Mouse (Mus musculus) testis, postnatal 10 days (tissue): ENCODE data around the gene Gm12169.
A peak's percentile ranks its signal among the peaks of the same experiment; 100 is the strongest.
"Not testable (repeated sequence)": the region's sequence is repeated elsewhere in the genome, so short reads cannot be mapped to it uniquely, and the experiment has no call there.

Experiments
- DNase-seq: peaks from one replicate; pipeline ENCODE4 v3.0.0; 2021; ENCODE audit warnings: low spot score

The Gm12169 gene

DNA sequence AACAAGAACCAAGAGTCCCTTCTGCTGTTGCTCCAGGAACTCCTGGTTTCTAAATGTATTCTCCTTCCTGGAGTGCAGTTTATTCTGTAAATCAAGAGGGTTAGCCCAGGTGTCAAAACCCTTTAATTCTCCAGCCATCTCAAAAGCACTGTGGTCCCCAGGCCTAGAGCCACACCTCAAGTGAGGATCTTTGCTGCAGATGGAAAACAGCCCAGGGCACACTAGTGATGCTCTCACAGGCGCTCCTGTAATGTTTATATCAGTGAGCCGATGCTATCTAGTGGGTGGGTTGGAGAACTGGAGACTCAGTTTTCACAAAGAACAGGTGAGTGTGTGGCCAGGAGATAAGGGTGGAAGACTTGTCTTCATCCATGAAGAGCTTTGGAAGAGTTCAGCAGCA lies at the start of gene Gm12169:
Gene Gm12169 (plus strand): TSS at position 301 of the 400 bp plus-strand sequence.
- DNase-seq = no peak

GRCm38 (mm10) chr11:46474220-46474619 lies 49.8 kb upstream of the Gm12169 start:
- DNase-seq = no peak

DNA sequence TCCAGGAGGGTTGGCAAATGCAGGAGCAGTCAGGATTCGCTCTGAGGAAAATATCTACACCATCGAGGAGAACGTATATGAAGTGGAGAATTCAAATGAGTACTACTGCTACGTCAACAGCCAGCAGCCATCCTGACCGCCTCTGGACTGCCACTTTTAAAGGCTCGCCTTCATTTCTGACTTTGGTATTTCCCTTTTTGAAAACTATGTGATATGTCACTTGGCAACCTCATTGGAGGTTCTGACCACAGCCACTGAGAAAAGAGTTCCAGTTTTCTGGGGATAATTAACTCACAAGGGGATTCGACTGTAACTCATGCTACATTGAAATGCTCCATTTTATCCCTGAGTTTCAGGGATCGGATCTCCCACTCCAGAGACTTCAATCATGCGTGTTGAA lies 44.7 kb upstream of the Gm12169 start:
- no peak for DNase-seq

- DNase-seq = no peak
Measured at GRCm38 (mm10) chr11:46480517-46480916, 43.5 kb upstream of the Gm12169 start.

- DNase-seq = no peak
Measured at GRCm38 (mm10) chr11:46488231-46488630, 35.8 kb upstream of the Gm12169 start.

DNA sequence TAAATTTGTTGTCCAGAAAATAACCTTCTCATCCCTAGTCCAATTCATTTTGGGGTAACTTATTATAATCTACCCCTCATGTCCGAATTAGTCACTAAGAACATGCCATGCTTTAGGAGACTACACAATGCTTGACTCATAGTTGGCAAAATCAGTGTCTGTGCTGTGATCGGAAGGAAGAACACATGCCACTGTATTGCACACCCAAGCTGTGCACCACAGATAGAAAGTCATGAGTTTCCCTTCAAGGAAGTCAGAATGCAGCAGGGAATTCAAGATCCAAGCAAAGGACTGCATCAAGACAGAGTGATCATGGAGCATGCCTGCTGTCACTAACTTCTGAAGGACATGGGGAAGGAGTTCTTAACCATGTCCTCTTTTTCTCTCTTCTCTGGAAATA lies 35.4 kb upstream of the Gm12169 start:
- no peak for DNase-seq

DNA sequence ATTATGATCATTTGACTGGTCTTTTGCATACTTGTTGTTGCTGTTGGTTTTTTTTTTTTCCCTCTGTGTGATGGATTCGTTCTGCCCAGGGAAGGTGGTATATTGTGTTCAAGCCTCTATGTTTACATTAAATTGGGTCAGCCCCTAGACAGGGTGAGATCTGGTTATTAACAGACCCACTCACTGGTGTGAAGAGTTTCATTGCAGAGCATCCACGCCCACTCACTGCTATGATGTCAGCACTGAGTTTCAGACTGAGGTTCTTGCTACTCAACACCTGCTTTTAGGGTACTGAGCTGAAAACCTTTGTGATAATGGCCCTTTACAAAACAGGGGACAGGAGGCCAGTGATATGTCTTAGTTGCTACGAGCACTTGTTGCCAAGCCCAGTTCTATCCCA lies 16.9 kb upstream of the Gm12169 start:
- DNase-seq = no peak

GRCm38 (mm10) chr11:46509900-46510299 lies 14.1 kb upstream of the Gm12169 start:
- no peak for DNase-seq

DNA sequence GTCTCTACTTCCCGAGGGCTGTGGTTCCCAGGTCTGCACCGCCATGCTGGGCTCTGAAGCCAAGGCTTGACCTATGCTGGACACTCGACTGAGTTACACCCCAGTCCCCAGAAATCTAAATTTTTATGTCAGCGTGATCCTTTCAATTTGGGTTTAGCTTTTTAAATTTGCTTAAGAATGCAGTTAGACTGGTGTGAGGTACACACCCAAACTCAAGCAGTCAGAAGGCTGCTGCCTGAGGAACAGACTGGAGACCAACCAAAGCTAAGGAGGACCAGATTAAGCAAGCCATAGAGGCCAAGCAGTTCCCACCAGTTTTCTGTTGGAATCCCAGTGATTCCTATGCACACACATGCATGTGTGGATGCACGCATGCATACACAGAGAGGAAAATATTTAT lies 2.7 kb upstream of the Gm12169 start:
- DNase-seq = not testable (repeated sequence)

DNA sequence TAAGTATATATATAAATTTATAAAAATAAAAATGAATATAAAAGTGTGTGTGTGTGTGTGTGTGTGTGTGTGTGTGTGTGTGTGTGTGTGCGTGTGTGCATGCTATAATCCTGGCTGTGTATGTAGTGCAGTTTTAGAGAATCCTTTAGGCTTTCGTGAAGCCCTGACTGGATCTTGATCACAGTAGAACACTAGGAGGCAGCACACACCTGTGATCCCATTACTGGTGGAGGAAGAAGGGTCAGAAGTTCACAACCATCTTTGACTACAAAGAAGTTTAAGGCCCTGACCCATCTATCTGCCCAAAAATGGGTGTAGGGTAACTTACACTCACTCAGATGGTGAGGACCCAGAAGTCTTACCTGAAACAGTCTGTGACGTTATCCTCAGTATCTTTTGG lies 1.3 kb upstream of the Gm12169 start:
- DNase-seq = no peak

DNA sequence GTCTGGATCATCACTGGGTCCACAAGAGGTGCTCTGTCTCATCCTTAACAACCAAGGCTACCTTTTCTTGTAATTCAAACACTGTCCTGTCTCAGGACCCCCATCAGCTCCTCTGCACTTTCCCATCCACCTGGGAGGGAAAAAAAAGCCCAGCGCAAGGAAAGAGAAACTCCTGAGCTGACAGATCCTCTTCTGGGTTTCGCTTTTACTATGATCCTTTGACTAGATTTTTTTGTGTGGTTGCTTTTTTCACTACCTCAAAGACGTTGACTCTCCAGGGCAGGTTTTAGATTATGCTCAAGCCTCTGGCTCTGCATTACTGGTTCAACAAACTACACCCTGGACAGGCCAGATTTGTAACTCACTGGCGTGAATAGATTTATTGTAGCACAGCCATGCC lies 6.1 kb downstream of the Gm12169 start:
- DNase-seq = no peak

DNA sequence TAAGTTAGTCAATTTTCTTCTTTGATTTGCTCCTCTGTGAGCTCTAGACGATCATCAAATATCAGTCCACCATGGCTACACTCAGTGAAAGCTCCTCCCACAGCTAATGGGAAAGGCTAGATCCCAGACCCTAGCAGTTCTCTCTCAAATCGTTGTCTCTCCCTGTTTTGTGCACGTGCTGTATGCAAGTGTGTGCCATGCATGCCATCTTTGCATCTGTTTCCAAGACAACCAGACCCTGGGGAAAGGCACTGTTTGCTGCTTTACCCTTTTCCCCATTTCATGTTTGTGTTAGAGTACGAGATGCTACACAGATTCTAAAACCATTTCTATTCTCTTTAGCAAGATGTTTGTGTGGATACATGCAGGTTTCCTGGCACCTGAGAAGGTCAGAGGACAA lies 13.0 kb downstream of the Gm12169 start:
- no peak for DNase-seq

DNA sequence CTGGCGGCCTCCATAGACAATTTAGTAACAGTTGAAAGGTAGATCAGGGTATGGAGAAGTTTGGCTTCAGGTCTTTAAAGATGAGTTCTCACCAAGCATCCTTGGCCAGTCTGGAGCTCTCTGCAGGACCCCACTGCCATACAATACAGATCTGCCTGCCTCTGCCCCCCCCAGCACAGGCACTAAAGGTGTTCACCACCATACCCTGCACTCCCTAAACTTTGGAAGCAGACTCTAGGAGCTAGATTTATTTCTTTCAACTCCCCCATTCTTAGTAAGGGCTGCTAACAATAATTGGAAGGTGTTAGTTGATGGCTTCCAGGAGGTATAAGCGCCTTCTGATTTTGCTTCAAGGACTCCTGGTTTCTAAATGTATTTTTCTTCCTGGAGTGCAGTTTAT lies 19.5 kb downstream of the Gm12169 start:
- DNase-seq = no peak

DNA sequence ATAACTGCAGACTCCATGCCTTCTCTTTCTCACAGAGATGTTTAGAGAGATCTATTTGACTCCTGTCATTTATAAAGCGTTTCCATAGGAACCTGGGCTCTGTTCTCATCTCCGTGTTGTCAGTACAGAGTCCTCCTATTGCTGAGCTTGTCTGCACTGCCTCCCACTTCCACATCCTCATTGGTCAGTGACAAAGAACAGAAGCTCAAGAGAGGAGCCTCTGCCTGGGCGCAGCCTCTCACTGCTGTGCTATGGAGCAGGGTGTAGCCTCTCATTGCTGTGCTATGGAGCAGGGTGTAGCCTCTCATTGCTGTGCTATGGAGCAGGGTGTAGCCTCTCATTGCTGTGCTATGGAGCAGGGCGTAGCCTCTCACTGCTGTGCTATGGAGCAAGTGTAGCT lies 25.7 kb downstream of the Gm12169 start:
- no peak for DNase-seq

GRCm38 (mm10) chr11:46552741-46553140 lies 28.7 kb downstream of the Gm12169 start:
- no peak for DNase-seq

GRCm38 (mm10) chr11:46561096-46561495 lies 37.1 kb downstream of the Gm12169 start:
- DNase-seq = no peak

GRCm38 (mm10) chr11:46564671-46565070 lies 40.7 kb downstream of the Gm12169 start:
- DNase-seq = no peak

DNA sequence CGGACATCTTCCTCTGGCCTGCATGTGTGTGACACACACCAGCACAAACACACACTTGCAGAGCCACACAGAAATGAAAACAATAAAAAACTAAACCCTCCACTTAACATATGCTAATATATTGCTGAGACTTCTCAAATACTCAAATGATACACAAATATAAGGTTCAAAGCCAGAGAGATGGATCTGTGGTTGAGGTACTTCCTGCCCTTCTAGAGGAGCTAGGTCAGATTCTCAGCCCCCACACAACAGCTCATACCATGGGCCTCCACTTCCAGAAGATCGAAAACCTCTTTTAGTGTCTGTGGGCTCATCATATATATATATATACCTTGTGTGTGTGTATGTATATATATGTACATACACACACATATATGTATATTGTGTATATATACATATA lies 42.0 kb downstream of the Gm12169 start:
- no peak for DNase-seq

GRCm38 (mm10) chr11:46569107-46569506 lies 45.1 kb downstream of the Gm12169 start:
- DNase-seq = no peak

DNA sequence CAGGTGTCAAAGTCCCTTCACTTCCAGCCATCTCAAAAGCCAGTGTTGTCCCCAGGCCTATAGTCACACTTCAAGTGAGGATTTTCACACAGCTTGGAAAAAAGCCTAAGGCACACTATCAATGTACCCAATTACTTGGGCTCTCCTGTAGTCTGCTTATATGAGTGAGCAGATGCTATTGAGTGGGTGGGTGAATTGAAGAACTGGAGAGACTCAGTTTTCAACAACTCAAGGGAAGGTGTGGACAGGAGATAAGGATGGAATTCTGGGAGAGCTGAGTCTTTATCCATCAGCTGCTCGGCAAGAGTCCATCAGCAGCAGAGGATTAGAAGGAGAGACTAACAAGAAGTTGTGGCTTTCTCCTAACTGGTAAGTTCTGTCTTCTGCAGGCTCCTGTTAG lies 47.3 kb downstream of the Gm12169 start, which contains the start of gene BC053393:
Gene BC053393 (plus strand): TSS at position 210 of the 400 bp plus-strand sequence.
- DNase-seq = no peak

GRCm38 (mm10) chr11:46578771-46579281 lies 54.8 kb downstream of the Gm12169 start:
- DNase-seq = peak; percentile 42

- DNase-seq = no peak
Measured at GRCm38 (mm10) chr11:46580428-46580827, 56.4 kb downstream of the Gm12169 start.

- DNase-seq = no peak
Measured at GRCm38 (mm10) chr11:46582741-46583140, 58.7 kb downstream of the Gm12169 start.
